Mouse (Mus musculus): ENCODE measurements around the gene Lrrc59. TPM values are rescaled to one million over a fixed set of nuclear protein-coding genes. Genes with fewer than 3 reads are reported as not detected.
A peak's percentile ranks its signal among the peaks of the same experiment; 100 is the strongest.

Lrrc59 gene
- total and polyA plus RNA-seq, 2 experiments from 2014 or later = 127 to 145 TPM

DNA sequence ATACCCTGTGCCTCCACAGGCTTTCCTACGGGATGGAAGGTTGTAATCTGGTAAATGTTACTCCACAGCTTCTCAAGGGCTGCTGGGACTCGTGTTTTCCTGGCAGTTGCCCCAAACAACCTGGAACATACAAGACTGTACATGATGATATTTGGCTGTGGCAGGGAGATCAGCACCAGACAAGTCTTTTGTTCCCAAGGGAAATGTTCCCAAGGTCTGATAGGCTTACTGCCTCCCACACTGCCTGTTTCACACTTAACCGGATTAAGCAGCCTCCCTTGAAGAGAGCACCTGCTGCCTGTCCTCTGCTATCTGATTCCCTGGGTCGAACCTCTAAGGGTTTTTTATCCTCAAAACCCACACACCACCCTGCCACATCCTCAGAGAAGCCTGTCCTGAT lies 14.1 kb upstream of the Lrrc59 start:
- no peak for ATAC-seq
- no peak overlapping the region for H3K4me3 ChIP-seq (ENCODE audit: low read depth, low read length)
- DNase-seq = no peak
- no peak overlapping the region for H3K9ac ChIP-seq
- no peaks in the 10 kb centered on the region for H3K4me1 ChIP-seq (ENCODE audit: insufficient read depth)
- H3K4me2 ChIP-seq (ENCODE audit: low read depth) = no peak overlapping the region
- no peak overlapping the region for H3K27ac ChIP-seq (ENCODE audit: low read depth, low read length)
- no peak for TF ChIP-seq CTCF (IDR thresholded peaks at IDR 0.05; ENCODE audit: low read depth)
- H3K9me3 ChIP-seq (ENCODE audit: low read length) = no peaks in the 10 kb centered on the region
- WGBS = 24% methylated on average over 4 of the region's 4 CpGs
- no peaks in the 10 kb centered on the region for H3K27me3 ChIP-seq (ENCODE audit: insufficient read depth, low read length)
- no peaks in the 10 kb centered on the region for H3K36me3 ChIP-seq (ENCODE audit: insufficient read depth)

DNA sequence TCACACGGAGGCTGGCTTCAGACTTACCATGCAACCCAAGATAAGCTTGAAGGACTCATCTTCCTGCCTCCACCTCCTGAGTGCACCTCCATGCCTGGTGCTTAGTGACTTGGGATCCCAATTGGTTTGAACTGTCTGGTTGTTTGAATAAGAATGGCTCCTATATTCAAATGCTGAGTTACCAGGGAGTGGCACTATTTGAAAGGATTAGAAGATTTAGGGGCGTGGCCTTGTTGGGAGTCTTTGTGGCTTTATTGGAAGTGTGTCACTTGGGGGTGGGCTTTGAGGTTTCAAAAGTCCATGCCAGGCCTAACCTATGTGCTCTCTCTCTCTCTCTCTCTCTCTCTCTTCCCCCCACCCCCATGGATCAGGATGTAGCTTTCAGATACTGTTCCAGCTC lies 11.9 kb upstream of the Lrrc59 start:
- Histone ChIP-seq H3K9me3 (ENCODE audit: low read length) (no peaks in the 10 kb centered on the region), H3K9ac (no peak overlapping the region), H3K27ac (ENCODE audit: low read depth, low read length) (no peak overlapping the region), H3K27me3 (ENCODE audit: insufficient read depth, low read length) (no peaks in the 10 kb centered on the region), H3K4me1 (ENCODE audit: insufficient read depth) (no peaks in the 10 kb centered on the region), H3K4me3 (ENCODE audit: low read depth, low read length) (no peak overlapping the region), H3K36me3 (ENCODE audit: insufficient read depth) (no peaks in the 10 kb centered on the region), H3K4me2 (ENCODE audit: low read depth) (no peak overlapping the region)
- no peak for TF ChIP-seq CTCF (IDR thresholded peaks at IDR 0.05; ENCODE audit: low read depth)
- DNase-seq (no peak), ATAC-seq (no peak)
- 94% methylated on average over 2 of the region's 2 CpGs for WGBS

DNA sequence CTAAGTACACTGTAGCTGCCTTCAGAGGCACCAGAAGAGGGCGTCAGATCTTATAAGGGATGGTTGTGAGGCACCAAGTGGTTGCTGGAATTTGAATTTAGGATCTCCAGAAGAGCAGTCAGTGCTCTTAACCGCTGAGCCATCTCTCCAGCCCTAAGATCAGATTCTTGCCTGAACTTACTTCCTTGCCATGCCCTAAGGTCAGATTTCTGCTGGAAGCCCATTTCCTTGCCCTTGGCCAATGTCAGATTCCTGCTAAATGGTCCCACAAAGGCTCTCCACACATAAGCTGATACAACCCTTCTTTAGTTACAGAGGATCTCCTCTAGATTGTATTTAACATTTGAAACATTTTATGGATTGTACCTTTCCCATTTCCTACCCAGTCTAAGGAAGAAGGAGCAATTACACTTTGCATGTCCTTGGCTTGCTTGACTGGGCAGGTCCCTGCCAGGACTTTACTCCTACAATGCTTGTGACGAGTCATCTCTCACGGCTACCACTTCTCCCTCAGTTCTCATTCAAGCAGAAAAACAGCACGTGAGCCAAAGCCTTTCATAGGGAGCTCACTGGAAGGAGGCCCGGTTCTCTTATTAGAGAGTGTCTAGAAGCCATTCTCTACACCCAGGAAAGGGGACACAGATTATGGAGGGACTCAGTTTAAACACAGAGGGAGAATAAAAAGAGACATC lies 8.7 kb upstream of the Lrrc59 start:
- DNase-seq = no peak
- 34% methylated on average over 6 of the region's 6 CpGs for WGBS
- H3K9me3 ChIP-seq (ENCODE audit: low read length) = no peaks in the 10 kb centered on the region
- no peak overlapping the region for H3K4me2 ChIP-seq (ENCODE audit: low read depth)
- no peak for ATAC-seq
- no peak overlapping the region for H3K9ac ChIP-seq
- no peak overlapping the region for H3K27ac ChIP-seq (ENCODE audit: low read depth, low read length)
- H3K4me3 ChIP-seq (ENCODE audit: low read depth, low read length) = no peak overlapping the region
- H3K4me1 ChIP-seq (ENCODE audit: insufficient read depth) = no peaks in the 10 kb centered on the region
- H3K36me3 ChIP-seq (ENCODE audit: insufficient read depth) = no peaks in the 10 kb centered on the region
- no peak for TF ChIP-seq CTCF (IDR thresholded peaks at IDR 0.05; ENCODE audit: low read depth)
- H3K27me3 ChIP-seq (ENCODE audit: insufficient read depth, low read length) = no peaks in the 10 kb centered on the region

DNA sequence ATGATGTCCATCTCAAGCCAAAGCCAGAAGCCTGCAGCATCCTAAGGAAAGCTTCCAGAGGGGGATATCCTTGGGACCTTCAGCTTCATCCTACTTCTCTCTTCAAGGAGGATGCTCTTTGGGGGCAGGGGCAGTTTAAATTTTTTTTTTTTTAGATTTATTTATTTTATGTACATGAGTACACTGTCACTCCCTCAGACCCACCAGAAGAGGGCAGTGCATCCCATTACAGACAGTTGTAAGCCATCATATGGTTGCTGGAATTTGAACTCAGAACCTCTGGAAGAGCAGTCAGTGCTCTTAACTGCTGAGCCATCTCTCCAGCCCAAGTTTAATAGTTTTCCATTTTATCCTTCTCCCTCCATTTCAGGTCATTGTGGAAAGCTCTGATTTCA lies 8.1 kb upstream of the Lrrc59 start:
- no peak for DNase-seq
- no peak for ATAC-seq
- Histone ChIP-seq H3K4me1 (ENCODE audit: insufficient read depth) (no peaks in the 10 kb centered on the region), H3K36me3 (ENCODE audit: insufficient read depth) (no peaks in the 10 kb centered on the region), H3K9ac (no peak overlapping the region), H3K27ac (ENCODE audit: low read depth, low read length) (no peak overlapping the region), H3K9me3 (ENCODE audit: low read length) (no peaks in the 10 kb centered on the region), H3K27me3 (ENCODE audit: insufficient read depth, low read length) (no peaks in the 10 kb centered on the region), H3K4me3 (ENCODE audit: low read depth, low read length) (no peak overlapping the region), H3K4me2 (ENCODE audit: low read depth) (no peak overlapping the region)
- TF ChIP-seq CTCF (IDR thresholded peaks at IDR 0.05; ENCODE audit: low read depth) = no peak

DNA sequence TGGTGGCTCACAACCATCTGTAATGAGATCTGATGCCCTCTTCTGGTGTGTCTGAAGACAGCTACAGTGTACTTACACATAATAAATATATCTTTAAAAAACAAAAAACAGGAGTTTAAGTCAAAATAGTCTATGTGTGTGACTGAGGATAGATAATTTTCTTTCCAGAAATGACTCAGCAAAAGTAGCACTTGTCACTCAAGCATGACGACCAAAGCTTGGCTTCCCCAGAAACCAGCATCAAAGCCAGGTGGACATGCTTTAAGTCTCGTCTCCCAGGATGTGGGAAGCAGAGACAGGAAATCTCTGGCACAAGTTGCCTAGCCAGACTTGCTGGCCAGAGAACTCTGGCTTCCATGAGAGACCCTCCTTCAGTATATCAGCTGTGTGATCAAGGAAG lies 7.4 kb upstream of the Lrrc59 start:
- TF ChIP-seq CTCF (IDR thresholded peaks at IDR 0.05; ENCODE audit: low read depth) = no peak
- H3K27ac ChIP-seq (ENCODE audit: low read depth, low read length) = no peak overlapping the region
- H3K4me2 ChIP-seq (ENCODE audit: low read depth) = no peak overlapping the region
- DNase-seq (no peak), ATAC-seq (no peak)
- no peaks in the 10 kb centered on the region for H3K27me3 ChIP-seq (ENCODE audit: insufficient read depth, low read length)
- no peaks in the 10 kb centered on the region for H3K36me3 ChIP-seq (ENCODE audit: insufficient read depth)
- WGBS = 72% methylated on average over 2 of the region's 2 CpGs
- H3K4me1 ChIP-seq (ENCODE audit: insufficient read depth) = no peaks in the 10 kb centered on the region
- H3K9ac ChIP-seq = no peak overlapping the region
- H3K9me3 ChIP-seq (ENCODE audit: low read length) = no peaks in the 10 kb centered on the region
- H3K4me3 ChIP-seq (ENCODE audit: low read depth, low read length) = no peak overlapping the region

DNA sequence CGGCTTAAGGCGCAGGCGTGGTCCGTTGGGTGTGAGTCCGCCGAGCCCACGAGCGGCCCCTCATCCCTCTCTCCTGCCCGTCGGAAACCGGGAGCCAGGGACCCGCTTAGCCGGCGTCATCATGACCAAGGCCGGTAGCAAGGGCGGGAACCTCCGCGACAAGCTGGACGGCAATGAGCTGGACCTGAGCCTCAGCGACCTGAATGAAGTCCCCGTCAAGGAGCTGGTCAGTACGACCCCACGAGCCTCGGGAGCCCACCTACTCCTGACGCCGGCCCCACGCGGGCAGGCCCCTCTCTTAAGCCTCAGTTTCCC lies 274 bp downstream of the Lrrc59 start:
- peak overlapping the region; percentile 78 for H3K9ac ChIP-seq
- H3K36me3 ChIP-seq (ENCODE audit: insufficient read depth) = peaks cover 25% of the 10 kb centered on the region
- DNase-seq (no peak), ATAC-seq (peak; percentile 66; the same call in 1 of the 2 replicates)
- peak overlapping the region; percentile 85 for H3K4me3 ChIP-seq (ENCODE audit: low read depth, low read length)
- H3K4me2 ChIP-seq (ENCODE audit: low read depth) = peak overlapping the region; percentile 77
- peak overlapping the region; percentile 73 for H3K27ac ChIP-seq (ENCODE audit: low read depth, low read length)
- H3K27me3 ChIP-seq (ENCODE audit: insufficient read depth, low read length) = no peaks in the 10 kb centered on the region
- no peak for TF ChIP-seq CTCF (IDR thresholded peaks at IDR 0.05; ENCODE audit: low read depth)
- 4% methylated on average over 27 of the region's 28 CpGs for WGBS
- no peaks in the 10 kb centered on the region; the same call in 1 of the 2 replicates for H3K4me1 ChIP-seq (ENCODE audit: insufficient read depth)
- H3K9me3 ChIP-seq (ENCODE audit: low read length) = no peaks in the 10 kb centered on the region

DNA sequence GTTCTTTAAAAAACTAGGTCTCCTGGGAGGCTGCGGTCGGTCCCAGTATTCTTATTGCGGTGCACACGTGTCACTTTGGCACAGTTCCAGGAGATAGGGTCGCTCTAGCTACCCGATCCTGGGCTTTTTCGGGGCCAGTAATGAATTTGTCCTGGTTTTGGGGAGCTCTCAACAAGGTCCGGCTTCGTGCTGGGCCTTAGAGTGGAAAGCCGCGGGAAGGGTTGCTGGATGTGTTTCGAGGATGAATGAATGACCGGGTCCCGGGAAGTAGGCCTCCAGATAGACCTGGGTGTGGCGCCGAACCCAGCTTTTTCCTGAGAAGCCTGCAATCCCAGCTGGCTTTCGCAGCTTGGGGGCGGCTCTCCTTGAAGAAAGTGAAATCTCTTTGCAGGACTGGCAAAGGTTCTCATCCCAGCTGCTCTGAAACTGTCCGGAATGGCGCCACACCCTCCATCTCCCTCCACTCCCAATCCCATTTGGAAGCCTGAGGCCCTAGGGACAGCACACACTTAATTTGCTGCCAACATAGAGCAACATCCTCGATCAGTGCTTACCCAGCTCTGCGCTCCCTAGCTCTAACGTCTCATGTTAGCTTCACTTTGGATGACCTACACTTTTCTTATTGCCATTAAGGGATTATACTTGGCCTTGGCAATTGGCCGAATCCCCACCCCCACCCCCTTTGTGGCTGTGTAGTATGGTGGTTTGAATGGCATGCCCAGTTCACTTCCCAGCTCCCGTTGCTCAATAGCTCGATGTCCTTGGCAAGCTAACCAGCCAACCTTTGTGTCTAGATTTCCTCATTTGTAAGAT lies 838 bp downstream of the Lrrc59 start:
- peak; percentile 21 for ATAC-seq
- Histone ChIP-seq H3K4me1 (ENCODE audit: insufficient read depth) (no peaks in the 10 kb centered on the region; the same call in 1 of the 2 replicates), H3K27me3 (ENCODE audit: insufficient read depth, low read length) (no peaks in the 10 kb centered on the region), H3K9me3 (ENCODE audit: low read length) (no peaks in the 10 kb centered on the region), H3K4me2 (ENCODE audit: low read depth) (peak overlapping the region; percentile 77), H3K36me3 (ENCODE audit: insufficient read depth) (peaks cover 31% of the 10 kb centered on the region), H3K4me3 (ENCODE audit: low read depth, low read length) (peak overlapping the region; percentile 85), H3K27ac (ENCODE audit: low read depth, low read length) (peak overlapping the region; percentile 73), H3K9ac (peak overlapping the region; percentile 78)
- TF ChIP-seq CTCF (IDR thresholded peaks at IDR 0.05; ENCODE audit: low read depth) = no peak
- WGBS = 8% methylated on average over 26 of the region's 26 CpGs
- peak; percentile 64 for DNase-seq
